Mouse (Mus musculus) CH12.LX (cell line): ENCODE measurements around the gene Fasn. TPM values are rescaled to one million over a fixed set of nuclear protein-coding genes. Genes with fewer than 3 reads are reported as not detected.

Source experiments
- DNase-seq: peaks from one replicate; pipeline ENCODE4 v3.0.0-alpha.2; 2013; ENCODE audit errors: extremely low read depth
- H3K27ac ChIP-seq: 2 replicates; pipeline ENCODE4 v1.5.1; 2012; ENCODE audit warnings: low read depth, mild to moderate bottlenecking, control low read depth, moderate library complexity; ENCODE audit not compliant: insufficient read depth
- H3K27me3 ChIP-seq: replicated peaks from 2 replicates; pipeline ENCODE3; 2012; ENCODE audit warnings: inconsistent platforms
- H3K36me3 ChIP-seq, 2 experiments: replicated peaks in 1 of 2; 2 replicates each; pipeline versions ENCODE3 to v1.6.1; 2012; ENCODE audit warnings: inconsistent platforms in 1 of 2, low read length in 1 of 2, mild to moderate bottlenecking in 1 of 2, mixed read lengths in 1 of 2, moderate library complexity in 1 of 2; ENCODE audit not compliant: control insufficient read depth in 1 of 2, insufficient read depth in 1 of 2
- H3K4me1 ChIP-seq, 2 experiments: 2 replicates each; pipeline ENCODE4 v1.6.1; 2012; ENCODE audit warnings: inconsistent platforms in 1 of 2, moderate library complexity in 1 of 2; ENCODE audit not compliant: insufficient read depth in 2 of 2, control insufficient read depth in 1 of 2
- H3K4me2 ChIP-seq: 2 replicates; pipeline ENCODE4 v1.6.1; 2012; ENCODE audit warnings: low read depth, mild to moderate bottlenecking, control low read depth; ENCODE audit not compliant: poor library complexity, insufficient read depth, severe bottlenecking
- H3K4me3 ChIP-seq, 3 experiments: fragments of 150-350 bp in 1 of 3; sonication (generic) in 1 of 3; replicated peaks in 1 of 3; 2 replicates each; pipeline versions ENCODE3 to v1.5.1; 2011 to 2012; ENCODE audit warnings: low read depth in 2 of 3, low read length in 2 of 3, mild to moderate bottlenecking in 2 of 3, moderate library complexity in 2 of 3, control low read depth in 1 of 3, improper control_type of control experiment in 1 of 3, inconsistent platforms in 1 of 3, mixed read lengths in 1 of 3; ENCODE audit not compliant: poor library complexity in 1 of 3
- H3K79me2 ChIP-seq: replicated peaks from 2 replicates; pipeline ENCODE4 v1.6.1; 2012; ENCODE audit warnings: mild to moderate bottlenecking, moderate library complexity; ENCODE audit not compliant: control insufficient read depth, poor library complexity, insufficient read depth, severe bottlenecking; ENCODE audit errors: extremely low read depth
- H3K9ac ChIP-seq: 2 replicates; pipeline ENCODE4 v1.6.1; 2012; ENCODE audit warnings: low read depth, mild to moderate bottlenecking, control low read depth, moderate library complexity; ENCODE audit not compliant: insufficient read depth
- H3K9me3 ChIP-seq: replicated peaks from 2 replicates; pipeline ENCODE3; 2012; ENCODE audit warnings: low read length, inconsistent platforms, mixed read lengths
- CHD1 ChIP-seq: IDR thresholded peaks from 2 replicates; pipeline ENCODE4 v1.6.1; 2012; ENCODE audit warnings: low read depth, low read length, improper control_type of control experiment, inconsistent platforms
- ELF1 ChIP-seq: IDR thresholded peaks from 2 replicates; pipeline ENCODE4 v1.6.1; 2014; ENCODE audit warnings: low read depth, mild to moderate bottlenecking, inconsistent platforms, low read length, improper control_type of control experiment
- EP300 ChIP-seq: IDR thresholded peaks from 2 replicates; pipeline ENCODE4 v1.6.1; 2011; ENCODE audit warnings: low read length, improper control_type of control experiment
- GABPA ChIP-seq: IDR thresholded peaks from 2 replicates; pipeline ENCODE4 v1.6.1; 2012; ENCODE audit warnings: low read depth, low read length, improper control_type of control experiment, inconsistent platforms; ENCODE audit not compliant: insufficient replicate concordance
- HCFC1 ChIP-seq: IDR thresholded peaks from 2 replicates; pipeline ENCODE4 v1.6.1; 2012; ENCODE audit warnings: low read depth, mild to moderate bottlenecking, inconsistent platforms, low read length, improper control_type of control experiment
- JUN ChIP-seq: IDR thresholded peaks from 2 replicates; pipeline ENCODE4 v1.6.1; 2011; ENCODE audit warnings: low read depth, mild to moderate bottlenecking, low read length, improper control_type of control experiment, moderate library complexity; ENCODE audit not compliant: insufficient read depth
- JUND ChIP-seq: conservative IDR thresholded peaks from 2 replicates; pipeline ENCODE4 v1.6.1; 2011; ENCODE audit warnings: low read depth, low read length, improper control_type of control experiment
- PAX5 ChIP-seq: IDR thresholded peaks from 2 replicates; pipeline ENCODE4 v1.6.1; 2012; ENCODE audit warnings: low read length, inconsistent platforms, mixed read lengths
- RAD21 ChIP-seq: IDR thresholded peaks from 2 replicates; pipeline ENCODE4 v1.6.1; 2011; ENCODE audit warnings: low read depth, mild to moderate bottlenecking, low read length, improper control_type of control experiment, moderate library complexity
- TCF12 ChIP-seq: IDR thresholded peaks from 2 replicates; pipeline ENCODE4 v1.6.1; 2014; ENCODE audit warnings: low read depth, mild to moderate bottlenecking, inconsistent platforms, low read length, improper control_type of control experiment
- USF1 ChIP-seq: IDR thresholded peaks from 2 replicates; pipeline ENCODE4 v1.6.1; 2014; ENCODE audit warnings: low read depth, mild to moderate bottlenecking, inconsistent platforms, low read length, improper control_type of control experiment
- USF2 ChIP-seq: conservative IDR thresholded peaks from 2 replicates; pipeline ENCODE4 v1.6.1; 2011; ENCODE audit warnings: low read depth, low read length, improper control_type of control experiment
- ZNF384 ChIP-seq: IDR thresholded peaks from 2 replicates; pipeline ENCODE4 v1.6.1; 2012; ENCODE audit warnings: low read depth, low read length, improper control_type of control experiment, inconsistent platforms
- dilution Hi-C: fragments of 300-500 bp; cut with MboI; formaldehyde crosslinking; loops from 2 replicates; pipeline ENCODE4 v1.14.3; 2020; ENCODE audit warnings: low sequenced_read_pairs; ENCODE audit not compliant: extremely low pct_unique_long_range_greater_than_20kb, extremely low pct_ligation_motif_present
- in situ Hi-C: fragments of 300-500 bp; cut with MboI; formaldehyde crosslinking; loops from 3 replicates; pipeline ENCODE4 v1.14.3; 2019; ENCODE audit warnings: low sequenced_read_pairs, low pct_ligation_motif_present, low pct_unique_long_range_greater_than_20kb, mixed read lengths
- polyA plus RNA-seq: library from polyadenylated mRNA; unstranded; fragments of >175 nt; gene quantifications from 2 replicates; pipeline ENCODE4 v1.2.1, GENCODE M21; 2012; ENCODE audit warnings: low read depth; ENCODE audit not compliant: insufficient read length
- total RNA-seq, 2 experiments: library from RNA; depleted of rRNA; stranded (reverse); fragments of 300-350 nt in 1 of 2; fragments of >200 nt in 1 of 2; gene quantifications; 2 replicates each; pipeline ENCODE4 v1.2.3; 2012 to 2014

The Fasn gene
- total and polyA plus RNA-seq, 3 experiments = 116 to 300 (median 186) TPM

GRCm38 (mm10) chr11:120850331-120851030 lies 26.1 kb upstream of the Fasn start:
- no peaks in the 10 kb centered on the region for H3K79me2 ChIP-seq
- TF ChIP-seq TCF12 (no peak), PAX5 (no peak), ELF1 (peak; percentile 55), USF1 (no peak)
- peak; percentile 44 for DNase-seq
- H3K4me3 ChIP-seq = peak overlapping the region in 2 of 3 experiments; percentile 8 to 16
- H3K27me3 ChIP-seq = no peaks in the 10 kb centered on the region
- H3K4me1 ChIP-seq = peaks cover 7 to 39% of the 10 kb centered on the region in 2 experiments; a peak in 3 of 4 replicates
- H3K36me3 ChIP-seq = peaks cover 0 to 24% of the 10 kb centered on the region in 2 experiments
- no peak overlapping the region for H3K9ac ChIP-seq
- dilution Hi-C loops (no loop called here), in situ Hi-C loops (no loop called here)
- no peak overlapping the region for H3K4me2 ChIP-seq
- no peak overlapping the region for H3K27ac ChIP-seq
- no peaks in the 10 kb centered on the region for H3K9me3 ChIP-seq

- Histone ChIP-seq H3K4me1 (peaks cover 7 to 18% of the 10 kb centered on the region in 2 experiments; a peak in 3 of 4 replicates), H3K4me3 (no peak overlapping the region), H3K27me3 (no peaks in the 10 kb centered on the region), H3K36me3 (peaks cover 0 to 8% of the 10 kb centered on the region in 2 experiments), H3K9ac (no peak overlapping the region), H3K4me2 (no peak overlapping the region), H3K79me2 (no peaks in the 10 kb centered on the region), H3K9me3 (no peaks in the 10 kb centered on the region), H3K27ac (no peak overlapping the region)
- in situ Hi-C loops = no loop called here
- TF ChIP-seq EP300 (no peak), RAD21 (no peak), HCFC1 (no peak), JUND (no peak), JUN (no peak), GABPA (no peak), ZNF384 (no peak), CHD1 (no peak), USF1 (no peak), USF2 (no peak)
- no peak for DNase-seq
- dilution Hi-C loops = no loop called here
Measured at GRCm38 (mm10) chr11:120846725-120847475, 22.6 kb upstream of the Fasn start.
